Mouse (Mus musculus): ENCODE data around the gene Mettl17.
A peak's percentile ranks its signal among the peaks of the same experiment; 100 is the strongest.

The Mettl17 gene

GRCm38 (mm10) chr14:51929309-51929943, 44.8 kb downstream of the Mettl17 start:
- no peak for DNase-seq (ENCODE audit: low read depth, low spot score)

GRCm38 (mm10) chr14:51929968-51930367, 45.3 kb downstream of the Mettl17 start:
- DNase-seq (ENCODE audit: low read depth, low spot score): no peak

- DNase-seq (ENCODE audit: low read depth, low spot score): peak; percentile 30
Observed at GRCm38 (mm10) chr14:51930824-51931223, 46.2 kb downstream of the Mettl17 start.

GRCm38 (mm10) chr14:51932092-51933020, 47.7 kb downstream of the Mettl17 start:
- DNase-seq (ENCODE audit: low read depth, low spot score): no peak

GRCm38 (mm10) chr14:51939005-51939404, 54.4 kb downstream of the Mettl17 start:
- DNase-seq (ENCODE audit: low read depth, low spot score): no peak

GRCm38 (mm10) chr14:51940944-51941560, 56.4 kb downstream of the Mettl17 start:
- no peak for DNase-seq (ENCODE audit: low read depth, low spot score)

GRCm38 (mm10) chr14:51941577-51941976, 56.9 kb downstream of the Mettl17 start:
- DNase-seq (ENCODE audit: low read depth, low spot score): no peak

GRCm38 (mm10) chr14:51942236-51942635, 57.6 kb downstream of the Mettl17 start:
- DNase-seq (ENCODE audit: low read depth, low spot score): peak; percentile 23

Measured in A20 (cell line).